Mouse (Mus musculus) cerebellum, adult 8-10 months (tissue): ENCODE data around the gene Ggn.
A peak's percentile ranks its signal among the peaks of the same experiment; 100 is the strongest.
"Not testable (repeated sequence)": the region's sequence is repeated elsewhere in the genome, so short reads cannot be mapped to it uniquely, and the experiment has no call there.

Source experiments
- DNase-seq: peaks from one replicate; pipeline ENCODE4 v3.0.0; 2022

Ggn gene

DNA sequence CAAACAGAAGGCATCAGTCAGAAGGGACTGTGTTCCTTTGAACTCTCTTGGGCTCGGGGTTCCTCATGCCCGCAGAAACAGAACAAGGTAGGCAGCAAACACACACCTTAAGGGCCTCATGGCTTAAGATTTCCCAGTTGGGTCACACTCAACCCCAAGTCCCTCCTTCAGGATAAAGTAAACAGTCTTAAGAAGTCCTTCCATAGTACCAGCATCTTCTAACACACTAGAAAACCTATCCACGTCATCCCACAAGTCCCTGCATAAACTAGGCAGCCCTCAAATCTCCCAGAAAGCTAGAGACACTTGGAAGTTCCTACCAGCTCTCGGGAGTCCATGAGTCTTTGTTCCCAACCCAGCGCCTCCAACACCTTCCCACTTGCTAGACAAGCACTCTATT, 7.7 kb upstream of the Ggn start:
- DNase-seq = no peak

DNA sequence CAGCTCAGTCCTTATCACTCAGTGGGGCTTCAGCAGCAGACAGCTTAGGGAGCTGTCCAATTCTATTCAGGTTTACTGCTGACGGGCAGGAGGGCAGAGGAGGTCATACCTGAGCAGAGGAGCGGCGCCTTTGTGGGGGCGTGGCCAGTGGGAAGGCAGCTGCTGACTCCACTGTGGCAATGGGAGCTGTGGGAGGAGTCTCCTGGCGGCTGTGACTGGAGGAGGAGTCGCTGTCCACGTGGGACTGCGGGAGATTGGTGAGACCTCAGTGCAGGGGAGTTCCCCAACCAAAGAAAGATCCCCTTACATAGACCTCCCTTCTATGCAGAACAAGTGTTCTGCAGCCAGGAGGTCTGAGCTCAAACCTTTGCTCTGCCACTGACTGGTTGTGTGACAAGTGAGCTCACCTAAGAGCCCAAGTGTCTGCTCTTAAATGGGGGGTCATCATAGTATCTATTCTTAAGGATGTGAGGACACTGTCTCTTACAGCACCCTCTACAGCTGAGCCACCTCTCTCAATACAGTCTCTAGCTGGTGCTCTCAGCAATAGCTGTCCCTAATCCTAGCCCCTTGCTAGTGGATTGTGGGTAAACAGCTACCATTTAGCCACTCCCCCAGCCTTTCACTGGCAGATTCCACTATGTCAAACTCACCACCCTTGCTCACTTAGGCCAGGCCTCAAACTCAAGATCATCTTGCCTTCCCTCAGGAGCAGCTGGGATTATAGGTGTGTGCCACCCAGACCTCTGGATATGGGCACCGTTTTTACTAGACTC, 7.1 kb upstream of the Ggn start:
- no peak for DNase-seq

DNA sequence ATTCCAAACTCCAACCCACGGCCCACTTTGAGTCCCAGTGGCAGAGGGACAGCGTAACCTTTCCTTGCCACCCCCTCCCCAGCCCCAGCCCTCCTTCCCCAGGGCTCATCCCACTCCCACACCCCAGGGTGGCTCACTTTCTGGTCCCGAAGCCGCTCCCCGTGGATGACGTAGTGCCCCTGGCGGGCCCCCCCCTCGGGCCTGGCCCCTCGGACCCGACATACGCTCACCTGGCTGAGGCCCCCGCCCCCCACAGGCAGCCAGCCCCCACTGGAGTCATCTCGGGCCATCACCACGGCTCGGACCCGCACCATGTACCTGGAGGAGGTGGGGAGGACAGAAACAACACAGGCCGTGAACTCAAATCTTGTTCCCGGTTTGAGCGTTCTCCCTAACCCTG, 2.4 kb upstream of the Ggn start:
- no peak for DNase-seq

DNA sequence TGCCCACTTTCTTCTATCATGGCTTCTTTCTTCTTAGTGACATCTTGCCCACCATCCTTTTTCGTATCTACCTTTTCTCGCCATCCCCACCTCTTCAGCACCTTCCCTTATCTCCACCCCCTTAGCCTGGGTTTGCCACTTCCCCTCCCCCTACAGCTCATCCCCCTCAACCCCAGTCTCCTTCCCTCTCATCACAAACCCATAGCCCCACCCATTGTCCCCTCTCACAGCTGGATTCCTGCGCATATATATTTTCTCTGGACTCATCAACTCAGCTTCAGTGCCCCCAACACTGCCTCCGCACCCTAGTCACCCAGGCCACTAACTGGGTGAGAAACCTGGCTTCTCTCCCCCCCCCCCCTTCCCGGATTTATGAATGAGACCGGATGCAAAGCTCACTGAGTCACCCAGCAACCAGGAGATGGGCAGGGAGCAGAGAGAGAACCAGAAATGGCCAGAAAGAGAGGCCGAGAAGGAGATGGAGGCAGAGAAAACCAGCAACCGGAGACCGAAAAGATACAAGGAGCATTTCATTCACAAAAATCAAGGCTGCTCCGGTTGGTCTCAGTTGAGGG, 1.8 kb upstream of the Ggn start:
- no peak for DNase-seq

DNA sequence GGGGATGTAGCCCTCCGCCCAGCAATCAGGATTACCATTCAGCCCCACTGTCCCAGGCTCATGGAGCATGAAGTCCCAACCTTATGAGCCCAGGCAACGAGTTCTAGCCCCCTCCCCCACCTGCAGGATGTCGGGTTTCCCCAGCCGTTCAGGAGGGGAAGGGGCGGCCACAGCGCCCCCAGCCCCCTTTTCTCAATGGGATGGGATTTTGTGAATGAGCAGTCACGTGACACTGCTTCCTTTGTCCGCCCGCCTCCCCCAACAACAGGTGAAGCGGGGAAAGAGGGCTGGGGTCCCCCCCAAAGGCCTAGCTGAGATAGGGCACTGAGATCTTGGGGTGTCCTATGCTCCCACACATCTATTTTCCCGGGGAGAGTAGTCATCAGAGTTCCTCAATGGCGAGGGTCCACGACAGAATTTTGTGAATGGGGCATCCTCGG, 1.2 kb upstream of the Ggn start:
- peak; percentile 47 for DNase-seq

DNA sequence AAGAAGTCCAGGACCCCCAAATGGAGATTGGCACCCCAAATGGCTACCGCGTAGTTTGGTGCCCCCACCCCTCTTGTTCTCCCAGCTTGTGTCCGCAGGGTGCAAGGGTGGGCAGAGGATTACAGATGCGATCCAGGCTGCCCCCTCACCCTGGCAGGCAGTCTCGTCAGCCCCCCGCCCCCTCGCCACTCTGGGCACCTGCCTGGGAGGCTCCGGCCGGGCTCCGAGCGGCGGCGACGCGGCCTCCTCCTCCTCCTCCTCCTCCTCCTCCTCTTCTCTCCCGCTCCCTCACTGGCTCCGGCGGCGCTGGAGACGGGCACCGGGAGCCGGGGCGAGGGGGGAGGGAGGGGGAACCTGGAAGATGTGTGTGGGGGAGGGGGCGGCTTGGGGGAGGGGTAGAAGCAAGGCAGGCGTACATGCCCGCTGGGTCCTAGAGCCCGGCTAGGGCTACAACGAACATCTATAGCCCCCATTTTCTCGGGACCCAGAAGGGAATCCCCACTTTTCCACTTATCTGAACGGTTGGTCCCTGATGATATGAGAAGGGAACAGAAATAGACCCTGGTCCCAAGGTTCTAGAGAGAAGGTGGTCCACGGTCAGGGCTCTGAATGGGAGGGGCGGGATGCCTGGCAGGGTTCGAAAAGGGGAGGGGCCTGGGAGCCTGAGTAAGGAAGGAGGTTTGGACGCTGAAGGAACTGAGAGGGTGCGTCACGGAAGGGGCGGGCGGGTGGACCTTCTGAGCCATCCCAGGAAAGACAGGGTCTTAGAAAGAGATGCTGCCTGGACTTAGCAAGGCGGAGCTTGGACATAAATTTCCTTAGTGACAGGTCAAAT, 562 bp upstream of the Ggn start:
- DNase-seq = peak; percentile 85

DNA sequence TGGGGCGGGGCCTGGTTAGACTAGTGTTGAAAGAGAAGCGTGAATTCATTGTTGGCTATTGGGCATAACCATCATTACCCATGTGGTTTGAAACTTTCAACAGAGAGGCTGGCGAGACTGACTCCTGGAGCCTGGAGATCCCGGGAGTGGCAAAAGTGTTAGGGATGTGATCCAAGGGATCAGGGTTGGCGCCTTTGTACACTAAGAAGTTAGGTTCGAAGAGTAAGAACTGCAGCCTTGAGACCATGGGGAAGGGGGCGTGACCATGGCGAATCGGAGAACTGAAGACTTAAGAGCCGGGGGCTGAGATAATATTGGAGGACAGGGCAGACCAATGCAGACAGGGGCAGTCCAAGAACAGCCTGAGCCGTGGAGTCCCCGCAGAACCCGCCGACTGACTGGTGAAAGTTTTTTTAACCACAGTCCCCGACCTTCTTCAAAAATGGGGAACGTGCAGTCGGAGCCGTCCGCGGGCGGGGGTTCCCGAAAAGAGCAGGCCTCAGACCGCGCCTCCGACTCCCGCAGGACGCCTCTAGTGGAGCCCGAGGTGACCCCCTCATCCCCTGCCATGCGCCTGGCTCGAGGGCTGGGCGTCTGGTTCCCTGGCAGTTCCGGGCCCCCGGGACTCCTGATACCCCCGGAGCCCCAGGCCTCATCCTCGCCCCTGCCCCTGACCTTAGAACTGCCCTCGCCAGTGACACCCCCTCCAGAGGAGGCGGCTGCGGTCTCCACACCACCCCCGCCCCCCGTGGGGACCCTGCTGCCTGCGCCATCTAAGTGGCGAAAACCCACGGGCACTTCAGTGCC, 948 bp downstream of the Ggn start:
- DNase-seq = no peak

DNA sequence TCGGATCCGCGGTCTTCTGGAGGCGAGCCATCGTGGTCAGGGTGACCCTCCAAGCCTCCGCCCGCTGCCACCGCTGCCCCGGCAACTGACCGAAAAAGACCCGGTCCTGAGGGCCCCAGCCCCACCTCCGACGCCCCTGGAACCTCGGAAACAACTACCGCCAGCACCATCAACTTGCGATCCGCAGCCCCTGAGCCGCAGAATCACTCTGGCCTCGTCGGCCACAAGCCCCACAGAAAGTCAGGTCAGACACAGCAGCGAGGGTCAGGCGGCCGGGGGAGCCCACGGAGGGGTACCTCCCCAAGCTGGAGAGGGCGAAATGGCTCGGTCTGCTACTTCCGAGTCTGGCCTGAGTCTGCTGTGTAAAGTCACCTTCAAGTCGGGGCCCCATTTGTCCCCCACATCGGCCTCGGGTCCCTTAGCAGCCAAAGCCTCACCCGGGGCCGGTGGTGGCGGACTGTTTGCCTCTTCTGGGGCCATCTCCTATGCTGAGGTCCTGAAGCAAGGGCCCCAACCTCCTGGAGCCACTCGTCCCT, 1.6 kb downstream of the Ggn start:
- no peak for DNase-seq

- DNase-seq = no peak
These were observed 2.5 kb downstream of the Ggn start for GRCm38 (mm10) chr7:29172390-29173016.

DNA sequence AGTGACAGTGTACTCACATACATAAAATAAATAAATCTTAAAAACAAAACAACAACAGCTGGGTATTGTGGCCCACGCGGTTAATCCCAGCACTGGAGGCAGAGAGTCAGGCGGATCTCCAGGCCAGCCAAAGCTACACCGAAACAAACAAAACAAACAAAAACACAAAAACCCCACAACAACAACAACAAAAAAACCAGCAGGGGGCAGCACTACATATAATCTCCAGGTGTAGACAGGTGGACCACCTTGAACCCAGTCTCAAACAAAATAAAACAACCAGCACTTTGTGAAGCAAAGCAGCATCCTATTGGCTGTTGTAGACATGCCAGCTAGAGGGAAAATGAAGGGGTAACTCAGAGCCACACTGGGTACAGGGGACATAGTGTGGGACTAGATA, 8.1 kb downstream of the Ggn start:
- peak; percentile 21 for DNase-seq

DNA sequence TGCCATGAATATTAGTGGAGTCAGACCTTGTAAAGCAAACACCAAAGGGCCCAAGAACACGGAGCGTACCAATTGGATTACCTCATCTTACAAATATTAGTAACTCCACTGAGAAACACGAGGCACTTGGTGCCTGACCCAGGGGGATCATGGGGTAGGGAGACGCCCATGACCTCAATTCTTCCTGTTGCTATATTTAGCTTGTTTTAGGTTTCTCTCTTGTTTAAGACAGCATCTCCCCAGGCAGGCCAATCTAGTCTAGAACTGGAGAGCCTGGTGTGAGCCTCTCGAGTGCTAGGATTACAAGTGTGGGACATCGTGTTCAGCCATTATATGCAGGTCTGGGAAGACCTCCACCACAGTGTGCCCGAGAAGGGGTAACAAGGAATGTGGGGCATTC, 9.3 kb downstream of the Ggn start:
- DNase-seq = peak; percentile 13

DNA sequence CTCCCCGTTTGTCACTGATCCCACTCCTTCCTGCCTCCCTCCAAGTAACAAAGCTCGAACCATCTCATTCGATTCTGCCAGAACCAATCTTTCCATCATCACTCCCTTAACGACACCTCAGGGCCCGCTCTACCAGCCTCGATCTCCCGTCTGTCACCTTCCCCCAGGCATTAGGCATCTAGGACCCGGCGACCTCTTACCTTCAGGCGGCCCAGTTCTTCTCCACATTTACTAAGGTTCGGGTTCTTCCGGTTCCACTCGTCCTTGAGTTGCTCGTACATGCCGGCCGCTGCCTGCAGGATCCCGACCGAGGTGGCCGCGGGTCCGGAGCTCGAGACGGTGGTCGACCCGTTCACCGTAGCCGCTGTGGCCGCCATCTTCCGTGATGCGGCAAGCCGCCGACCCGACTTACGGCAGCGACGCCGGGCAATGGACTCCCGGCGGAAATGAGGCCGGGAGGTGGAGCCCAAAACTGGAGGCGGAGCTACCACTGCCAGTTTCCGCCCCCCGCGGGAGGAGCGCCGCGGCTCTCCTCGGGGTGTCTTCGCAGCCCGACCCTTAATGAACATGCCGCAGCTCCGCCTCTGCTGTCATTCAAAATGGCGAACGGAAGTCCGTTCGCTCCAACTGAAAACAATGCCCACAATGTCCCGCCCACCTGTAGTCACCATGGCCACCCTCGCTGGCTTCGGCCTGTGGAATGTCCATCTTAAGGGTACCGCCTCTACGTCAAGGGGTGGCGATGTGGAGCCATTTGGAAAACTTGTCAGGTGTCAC, 10.3 kb downstream of the Ggn start, which contains the start of gene Psmd8:
Gene Psmd8 (minus strand): TSS at position 625 of the 777 bp plus-strand sequence.
- DNase-seq = peak; percentile 94

DNA sequence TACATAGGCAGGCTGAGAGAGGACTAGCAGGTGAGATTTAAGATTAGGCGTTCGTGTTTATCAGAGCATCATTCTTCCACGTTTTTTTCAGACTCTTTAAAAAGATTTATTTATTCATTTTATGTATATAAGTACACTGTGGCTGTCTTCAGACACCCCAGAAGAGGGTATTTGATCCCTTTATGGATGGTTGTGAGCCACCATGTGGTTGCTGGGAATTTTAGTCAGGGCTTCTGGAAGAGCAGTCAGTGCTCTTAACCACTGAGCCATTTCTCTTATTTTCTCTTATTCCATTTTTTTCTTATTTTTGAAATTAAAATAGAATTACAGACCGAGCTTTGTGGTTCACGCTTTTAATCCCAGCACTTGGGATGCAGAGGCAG, 10.8 kb downstream of the Ggn start:
- no peak for DNase-seq

DNA sequence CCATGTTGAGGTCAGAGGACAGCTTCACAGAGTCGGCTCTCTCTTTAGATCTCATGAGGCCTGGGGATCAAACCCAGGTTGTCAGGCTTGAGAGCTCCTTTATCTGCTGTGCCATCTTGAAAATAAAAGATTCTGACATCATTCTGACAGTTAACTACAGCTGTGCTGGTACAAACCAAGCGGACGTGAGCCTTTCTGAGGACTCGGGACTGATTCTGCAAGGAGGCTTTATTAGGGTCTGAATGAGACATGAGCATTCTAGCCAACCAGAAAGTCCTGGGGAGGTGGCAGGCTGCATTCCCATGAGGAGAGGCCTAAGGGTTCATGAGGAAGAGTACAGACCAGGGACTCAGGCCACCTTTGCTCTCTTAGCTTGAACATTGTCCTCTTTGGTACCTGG, 11.3 kb downstream of the Ggn start:
- DNase-seq = peak; percentile 17

GRCm38 (mm10) chr7:29194230-29194629, 24.2 kb downstream of the Ggn start:
- not testable (repeated sequence) for DNase-seq

- no peak for DNase-seq
These were observed 32.6 kb downstream of the Ggn start for GRCm38 (mm10) chr7:29202577-29202976.

DNA sequence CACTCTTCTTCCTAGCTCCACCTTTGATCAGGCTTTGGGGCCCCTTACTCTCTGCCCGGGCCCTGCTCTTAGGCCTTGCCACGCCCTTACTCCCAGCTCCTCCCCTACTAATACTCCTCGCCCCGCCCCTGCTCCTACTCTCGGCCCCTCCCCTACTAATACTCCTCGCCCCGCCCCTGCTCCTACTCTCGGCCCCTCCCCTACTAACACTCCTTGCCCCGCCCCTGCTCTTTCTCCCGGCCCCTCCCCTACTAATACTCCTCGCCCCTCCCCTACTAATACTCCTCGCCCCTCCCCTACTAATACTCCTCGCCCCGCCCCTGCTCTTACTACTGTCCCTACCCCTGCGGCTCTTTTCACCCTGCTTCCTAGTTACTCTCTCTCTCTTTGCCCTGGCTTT, 41.0 kb downstream of the Ggn start:
- not testable (repeated sequence) for DNase-seq

- DNase-seq = peak; percentile 28
These were observed 41.6 kb downstream of the Ggn start for GRCm38 (mm10) chr7:29211415-29212198.

DNA sequence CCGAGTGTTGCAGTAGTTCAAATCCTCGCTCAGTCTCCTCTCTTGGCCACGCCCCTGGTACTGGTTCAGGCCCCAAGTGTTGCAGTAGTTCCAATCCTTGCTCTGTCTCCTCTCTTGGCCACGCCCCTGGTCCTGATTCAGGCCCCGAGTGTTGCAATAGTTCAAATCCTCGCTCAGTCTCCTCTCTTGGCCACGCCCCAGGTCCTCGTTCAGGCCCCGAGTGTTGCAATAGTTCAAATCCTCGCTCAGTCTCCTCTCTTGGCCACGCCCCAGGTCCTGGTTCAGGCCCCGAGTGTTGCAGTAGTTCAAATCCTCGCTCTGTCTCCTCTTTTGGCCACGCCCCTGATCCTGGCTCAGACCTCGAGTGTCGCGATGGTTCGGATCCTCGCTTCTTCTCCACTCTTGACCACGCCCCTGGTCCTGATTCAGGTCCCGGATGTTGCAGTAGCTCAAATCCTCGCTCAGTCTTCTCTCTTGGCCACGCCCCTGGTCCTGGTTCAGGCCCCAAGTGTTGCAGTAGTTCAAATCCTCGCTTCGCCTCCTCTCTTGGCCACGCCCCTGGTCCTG, 42.3 kb downstream of the Ggn start:
- DNase-seq = no peak
